Mouse (Mus musculus) urinary bladder, postnatal 10 days (tissue): ENCODE measurements at regions not wholly inside any gene's neighbourhood (a gene's known extent, or its start where the extent isn't known, plus 50 kb on each side); places are given as distances from the start of the nearest gene placed in this dataset.

Source experiments
- DNase-seq: peaks from one replicate; pipeline ENCODE4 v3.0.0; 2022; ENCODE audit warnings: low spot score

- no peak for DNase-seq
These were observed 186.6 kb upstream of the Sp8 start for GRCm38 (mm10) chr12:118659240-118660120.

GRCm38 (mm10) chr12:118650483-118651160 lies 195.5 kb upstream of the Sp8 start:
- DNase-seq, result no peak

DNA sequence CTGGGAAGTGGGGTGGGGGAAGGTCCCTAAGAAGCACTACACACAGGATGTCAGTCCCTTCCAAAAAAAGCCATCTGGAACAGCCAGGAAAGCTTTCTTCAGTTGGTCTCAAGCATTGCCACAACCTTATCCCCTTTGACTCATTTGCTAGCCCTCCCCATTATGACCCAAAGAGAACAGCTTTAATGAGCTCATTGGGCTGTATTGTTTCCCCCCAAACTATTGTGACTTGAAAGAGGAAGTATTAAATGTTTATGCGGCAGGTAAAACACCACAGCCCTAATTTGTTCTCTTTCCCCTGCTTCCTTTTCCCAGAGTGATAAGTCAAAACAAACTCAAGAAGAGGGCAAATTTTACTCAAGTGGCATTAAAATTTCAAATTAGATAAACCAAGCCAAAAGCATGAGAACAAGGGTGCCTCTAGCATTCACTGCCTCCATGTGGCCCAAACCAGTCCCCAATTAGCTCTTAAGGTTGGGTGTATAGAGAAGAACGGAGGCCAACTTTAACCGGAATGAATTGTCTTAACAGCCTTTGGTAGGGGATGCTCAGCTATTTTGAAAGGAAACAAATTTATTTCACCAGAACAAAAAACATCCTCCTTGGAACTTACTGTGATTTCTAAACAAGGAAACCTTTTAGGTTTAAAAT lies 196.7 kb upstream of the Sp8 start:
- DNase-seq, result no peak

- no peak for DNase-seq
These were observed 197.5 kb upstream of the Sp8 start for GRCm38 (mm10) chr12:118648673-118649072.

DNA sequence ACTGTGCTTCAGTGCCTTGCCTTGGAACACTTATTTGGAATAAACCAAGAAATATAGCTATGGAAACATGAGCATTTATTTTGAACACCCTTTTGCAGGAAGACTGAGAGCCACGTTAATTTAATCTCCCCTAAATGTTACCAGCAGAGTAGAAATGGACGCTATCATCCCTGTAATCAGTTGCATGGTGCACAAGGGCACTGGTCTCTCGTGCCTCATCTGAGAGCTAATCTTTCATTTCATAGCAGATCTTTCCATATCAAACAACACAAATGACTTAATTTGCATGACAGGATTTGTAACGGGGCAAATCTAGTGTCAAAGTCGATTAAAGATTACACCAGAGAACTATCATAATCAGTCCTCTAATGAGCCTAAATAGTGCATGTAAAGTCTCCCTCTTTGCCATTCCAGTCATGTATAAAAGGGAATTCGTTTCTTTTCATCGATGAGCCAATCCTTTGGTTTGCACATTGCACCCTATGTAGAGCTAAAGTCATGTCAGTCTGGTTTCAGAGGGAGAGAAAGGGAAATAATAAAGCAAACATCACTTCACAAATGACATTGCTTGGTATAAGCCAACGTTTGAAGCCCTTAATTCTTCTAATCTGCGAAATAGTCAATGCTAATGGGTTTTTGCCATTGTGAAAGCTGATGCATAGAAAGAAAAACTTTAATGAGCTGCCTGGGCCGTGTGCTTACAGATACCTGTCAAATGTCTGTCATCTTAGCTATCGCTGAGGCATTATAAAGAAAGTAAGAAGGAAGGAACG lies 198.7 kb upstream of the Sp8 start:
- DNase-seq, result no peak

GRCm38 (mm10) chr12:118640925-118641324 lies 205.2 kb upstream of the Sp8 start:
- no peak for DNase-seq

- no peak for DNase-seq
These were observed 208.9 kb upstream of the Sp8 start for GRCm38 (mm10) chr12:118637214-118637613.

DNA sequence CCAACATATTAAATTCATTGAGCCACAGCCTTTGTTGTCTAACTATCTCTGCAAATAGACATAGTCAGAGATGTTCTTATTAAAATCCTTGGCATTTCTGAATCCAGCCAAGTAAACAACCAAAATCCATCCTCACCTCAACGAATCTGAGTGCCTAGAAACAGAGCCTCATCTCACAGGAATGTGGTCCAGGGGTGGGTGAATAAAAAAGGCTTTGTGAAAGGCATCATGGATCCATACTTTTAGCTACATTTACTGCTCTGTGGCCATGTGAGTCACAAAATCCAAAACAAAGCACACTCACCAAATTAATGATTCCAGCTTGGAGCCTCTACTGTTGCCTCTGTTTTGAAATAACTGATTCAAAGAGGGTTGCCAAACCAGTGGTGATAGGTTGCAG lies 210.7 kb upstream of the Sp8 start:
- DNase-seq, result no peak

GRCm38 (mm10) chr12:118630373-118630772 lies 215.8 kb upstream of the Sp8 start:
- DNase-seq, result no peak

GRCm38 (mm10) chr12:118621697-118622485 lies 224.2 kb upstream of the Sp8 start:
- no peak for DNase-seq

GRCm38 (mm10) chr12:118620847-118621636 lies 225.1 kb upstream of the Sp8 start:
- no peak for DNase-seq

DNA sequence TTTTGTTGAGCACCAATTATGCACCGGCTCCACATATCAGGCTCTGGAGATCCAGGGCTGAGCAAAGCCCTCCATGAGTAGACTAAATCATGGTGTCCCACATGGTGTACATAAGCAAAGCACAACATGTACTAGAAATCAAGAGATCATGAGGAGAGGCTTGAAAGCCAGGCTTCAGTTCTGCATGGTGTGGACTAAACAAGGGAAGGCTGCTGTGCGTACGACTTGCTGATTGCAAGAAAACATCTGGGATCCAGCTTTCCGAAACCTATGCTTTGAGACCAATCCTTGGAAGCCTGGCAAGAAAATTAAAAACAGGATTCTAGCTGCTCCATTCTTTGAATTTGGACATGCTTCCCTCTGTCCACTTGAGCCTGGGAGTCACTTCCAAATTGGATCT lies 249.1 kb upstream of the Sp8 start:
- DNase-seq, result no peak

GRCm38 (mm10) chr12:118594781-118595574 lies 251.2 kb upstream of the Sp8 start:
- DNase-seq, result no peak

GRCm38 (mm10) chr12:118583829-118584628 lies 262.1 kb upstream of the Sp8 start:
- DNase-seq, result no peak

DNA sequence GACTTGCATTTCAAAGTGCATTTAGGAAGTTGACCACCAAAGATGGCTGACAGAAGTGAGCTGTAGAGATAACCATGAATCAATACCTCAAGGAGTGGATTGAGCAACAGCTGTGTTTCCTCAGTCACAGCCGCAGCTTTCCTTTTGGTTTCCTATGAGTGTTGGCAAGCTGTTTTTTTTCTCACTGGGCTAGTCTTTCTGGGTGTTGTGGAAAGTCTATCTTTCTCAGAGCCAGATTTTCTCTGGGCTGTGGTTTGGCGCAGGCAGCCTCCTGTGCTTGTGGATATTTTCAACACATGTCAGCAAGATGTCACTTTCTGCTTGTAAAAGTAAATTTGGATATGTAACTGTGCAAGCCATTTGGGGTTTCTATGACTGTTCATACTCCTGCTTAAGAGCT lies 268.6 kb upstream of the Sp4 start:
- DNase-seq, result no peak

DNA sequence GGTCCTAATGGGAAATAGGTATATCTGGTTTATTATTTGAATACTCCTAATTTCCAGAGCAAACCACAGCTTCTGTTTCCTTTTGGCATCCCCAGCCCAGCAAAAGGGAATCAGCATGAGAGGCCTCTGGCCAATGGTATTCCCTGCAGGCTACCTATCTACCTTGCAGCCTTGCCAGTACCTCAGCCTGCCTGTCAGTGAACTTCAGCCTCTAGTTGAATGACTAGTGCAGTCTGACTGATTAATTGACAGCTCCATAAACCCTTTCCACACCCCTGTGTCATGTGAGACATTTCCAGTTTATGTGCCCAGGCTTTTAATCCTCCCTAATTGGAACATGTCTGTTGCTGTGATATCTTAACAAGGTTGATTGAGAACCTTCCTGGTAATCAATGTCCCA lies 265.4 kb upstream of the Sp4 start:
- no peak for DNase-seq

GRCm38 (mm10) chr12:118564394-118565112 lies 263.3 kb upstream of the Sp4 start:
- no peak for DNase-seq

- DNase-seq, result no peak
These were observed 261.0 kb upstream of the Sp4 start for GRCm38 (mm10) chr12:118562226-118562625.
